Mouse (Mus musculus) fibroblast of lung, adult 2 months (primary cell): ENCODE measurements at regions not wholly inside any gene's neighbourhood (a gene's known extent, or its start where the extent isn't known, plus 50 kb on each side); places are given as distances from the start of the nearest gene placed in this dataset.

Experiments
- DNase-seq: peaks from one replicate; pipeline ENCODE4 v3.0.0-alpha.2; 2011; ENCODE audit warnings: low read depth

DNA sequence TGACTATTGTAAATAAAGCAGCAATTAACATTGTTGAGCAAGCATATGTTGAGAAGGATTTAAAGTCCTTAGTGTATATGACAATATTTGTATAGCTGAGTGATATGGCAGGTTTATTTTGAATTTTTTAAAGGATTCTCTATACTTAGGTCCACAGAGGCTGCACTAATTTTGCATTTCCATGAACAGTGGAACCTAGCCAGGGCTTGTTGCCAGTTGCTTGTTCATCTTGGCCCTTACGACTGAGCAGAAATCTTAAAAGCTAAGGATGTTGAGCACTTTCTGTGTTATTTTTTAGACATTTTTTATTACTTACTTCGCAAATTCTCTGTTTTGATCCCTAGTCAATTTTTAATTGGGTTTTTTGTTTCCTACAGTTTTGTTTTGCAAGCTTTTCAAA, 417.8 kb downstream of the Cdh7 start:
- DNase-seq = no peak

DNA sequence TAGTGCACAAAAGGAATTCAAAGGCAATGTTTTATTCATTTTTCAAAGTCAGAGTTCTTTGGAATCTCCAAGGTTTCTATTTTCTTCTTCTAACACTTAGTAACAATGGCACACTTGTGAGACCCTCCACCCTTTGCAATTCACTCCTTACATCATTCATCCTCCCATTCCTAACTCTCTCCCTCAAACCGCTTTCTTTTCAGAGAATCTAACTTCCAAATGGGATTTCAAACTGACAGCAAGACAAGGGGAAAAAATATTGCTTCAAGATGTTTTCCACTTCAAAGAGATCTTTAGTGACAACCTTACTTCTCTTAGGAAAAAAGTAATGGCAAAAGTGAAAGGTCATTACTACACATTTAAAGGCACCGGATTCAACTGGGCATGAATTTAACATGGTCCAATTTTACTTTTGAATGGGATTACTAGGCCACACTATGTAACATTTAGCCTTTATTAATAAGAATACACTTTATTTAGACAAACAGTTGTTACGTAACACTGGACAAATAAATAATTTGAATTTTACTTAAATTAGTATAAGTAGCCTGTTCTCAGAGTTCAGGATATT, 465.6 kb downstream of the Cdh7 start:
- DNase-seq = no peak

DNA sequence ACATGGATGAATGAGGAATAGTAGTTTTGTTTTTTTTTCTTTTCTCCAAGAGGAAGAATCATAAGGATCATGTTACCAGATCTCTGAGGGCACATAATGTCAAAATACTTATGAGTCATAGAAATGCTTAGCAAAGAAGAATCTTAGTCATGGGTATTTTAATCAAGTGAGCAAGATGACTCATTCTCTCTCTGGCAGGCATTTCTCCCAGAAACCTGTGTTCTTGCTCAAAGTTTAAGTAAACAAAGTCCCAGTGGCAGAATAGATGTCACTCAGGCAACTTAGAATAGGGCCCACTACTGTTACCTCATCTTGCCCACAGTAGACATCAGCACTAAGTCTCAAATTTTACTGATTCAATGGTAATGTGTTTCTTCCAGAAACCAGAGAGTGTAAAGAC, 493.9 kb downstream of the Cdh19 start:
- peak; percentile 55 for DNase-seq

DNA sequence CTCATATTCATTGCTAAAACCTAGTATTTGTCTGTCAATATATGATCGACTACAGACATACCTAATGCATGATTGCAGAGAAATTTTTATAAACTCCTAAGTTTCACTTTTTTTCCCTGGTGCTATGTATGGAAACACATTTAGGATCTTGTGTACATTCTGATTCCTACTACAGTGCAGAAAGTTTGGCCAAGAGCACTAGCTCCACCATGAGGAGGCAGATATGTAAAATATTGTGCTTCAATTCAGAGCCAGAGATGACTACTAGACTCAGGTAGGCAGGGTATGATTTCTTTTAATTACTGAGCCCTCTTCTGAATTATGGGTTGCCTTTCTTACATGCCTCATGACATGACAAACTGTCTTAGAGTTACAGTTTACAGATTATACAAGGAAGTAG, 488.0 kb downstream of the Cdh19 start:
- no peak for DNase-seq
